Mouse (Mus musculus): ENCODE data around the gene Enpp3.

DNA sequence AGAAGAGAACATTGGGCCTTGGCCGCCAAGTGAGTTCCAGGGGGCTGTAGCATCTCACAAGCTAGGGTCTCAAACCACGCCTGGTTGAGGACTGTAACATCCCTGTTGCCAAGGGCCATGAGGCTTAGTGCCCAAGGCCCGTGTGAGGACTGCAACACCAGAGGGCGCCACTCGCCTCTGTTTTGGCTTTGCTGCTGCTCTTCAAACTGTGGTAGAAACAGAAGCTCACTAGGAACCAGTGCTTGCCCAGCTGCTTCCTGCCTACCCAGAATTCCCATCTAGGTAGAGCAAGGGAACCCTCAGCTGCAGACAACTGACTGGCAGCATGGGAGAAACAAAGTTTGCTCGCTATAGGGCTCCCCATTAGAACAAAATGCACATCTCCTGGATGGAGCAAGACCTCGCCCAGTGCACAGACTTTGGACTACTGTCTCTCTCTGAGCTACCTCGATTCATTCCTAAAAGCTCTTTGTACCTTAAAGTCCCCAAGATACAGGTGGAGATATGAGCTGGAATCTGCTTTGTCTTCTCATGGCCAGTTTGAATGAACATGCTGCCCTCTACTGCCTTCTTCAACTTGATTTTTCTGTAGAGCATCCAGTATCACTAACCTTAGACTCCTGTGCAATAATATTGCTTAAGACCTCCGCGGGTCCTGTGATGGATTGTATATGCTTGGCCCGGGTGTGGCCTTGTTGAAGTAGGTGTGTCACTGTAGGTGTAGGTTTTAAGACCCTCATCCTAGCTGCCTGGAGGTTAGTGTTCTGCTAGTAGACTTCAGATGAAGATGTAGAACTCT is 52.7 kb downstream of the Enpp3 start:
- TF ChIP-seq CTCF (IDR thresholded peaks at IDR 0.05; ENCODE audit: low read depth), result peak; percentile 92
- TF ChIP-seq EP300 (IDR thresholded peaks at IDR 0.05; ENCODE audit: low read depth), result no peak
